Mouse (Mus musculus) heart, postnatal 0 days (tissue): Measurements from ENCODE around the gene Tpk1.

Experiments used
- CTCF ChIP-seq: IDR thresholded peaks from 2 replicates; pipeline ENCODE4 v1.5.1; 2016; ENCODE audit warnings: antibody characterized with exemption, control low read depth, low read depth
- EP300 ChIP-seq: IDR thresholded peaks from 2 replicates; pipeline ENCODE4 v1.6.1; 2016; ENCODE audit warnings: antibody characterized with exemption, low read depth

DNA sequence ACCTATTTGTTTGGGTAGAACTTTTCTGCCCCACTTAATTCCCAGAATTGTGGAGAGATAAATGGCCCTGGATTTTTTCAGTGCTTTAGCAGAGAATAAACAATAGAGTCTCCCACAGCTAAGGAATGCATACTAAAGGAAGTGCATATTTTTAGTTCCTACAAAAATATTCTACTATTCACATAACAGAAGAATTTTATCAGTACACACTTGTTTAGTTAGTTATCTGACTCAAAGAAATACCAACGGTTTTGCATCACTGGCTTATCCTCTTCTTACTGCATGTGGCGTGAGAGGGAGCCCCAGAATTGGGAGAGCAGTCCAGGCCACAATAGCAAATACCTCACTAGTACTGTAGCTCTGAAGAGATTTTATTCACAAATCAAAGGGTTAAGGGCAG is 141.1 kb downstream of the Tpk1 start:
- TF ChIP-seq CTCF: no peak
- TF ChIP-seq EP300: no peak
